Mouse (Mus musculus): ENCODE measurements around the gene Katnal1.
A peak's percentile ranks its signal among the peaks of the same experiment; 100 is the strongest.

Gene Katnal1

DNA sequence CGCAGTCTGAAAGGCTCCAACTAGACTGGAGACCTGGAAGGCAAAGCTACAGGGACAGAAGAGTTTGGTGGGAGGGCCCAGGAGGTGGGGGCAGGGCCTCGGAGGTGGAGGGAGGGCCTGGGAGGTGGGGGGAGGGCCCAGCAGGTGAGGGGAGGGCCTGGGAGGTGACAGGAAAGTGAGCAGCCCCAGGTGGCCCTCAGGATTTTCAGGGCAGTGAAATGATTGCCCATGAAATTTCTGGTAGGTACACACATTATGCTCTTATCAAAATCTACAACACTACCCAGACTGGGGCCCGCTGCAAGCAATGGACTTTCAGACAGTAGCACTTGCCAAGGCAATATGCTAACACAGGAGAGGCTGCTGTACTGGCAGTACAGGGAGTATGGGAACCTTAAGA is 59.5 kb downstream of the Katnal1 start:
- DNase-seq, result no peak

GRCm38 (mm10) chr5:148867766-148868165 is 61.4 kb downstream of the Katnal1 start:
- DNase-seq, result no peak

GRCm38 (mm10) chr5:148867171-148867570 is 61.9 kb downstream of the Katnal1 start:
- no peak for DNase-seq

DNA sequence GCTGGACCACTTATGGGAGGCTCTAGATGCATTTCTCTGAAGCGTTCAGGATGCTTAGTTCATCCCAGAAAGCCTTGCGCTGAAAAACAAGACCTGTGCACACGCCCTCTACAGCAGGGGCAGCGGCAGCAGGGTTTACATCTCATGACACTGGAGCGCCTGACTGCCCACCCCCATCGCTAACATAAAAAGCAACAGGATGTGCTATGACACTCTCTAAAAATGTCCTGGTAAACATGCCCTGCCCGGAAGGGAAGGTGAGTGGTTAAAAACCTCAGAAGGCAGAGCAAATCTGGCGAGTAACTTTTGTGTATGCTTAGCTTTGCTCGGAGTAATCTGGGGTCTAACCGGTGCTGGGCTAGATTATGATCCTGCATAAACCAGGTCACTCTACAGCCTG is 62.5 kb downstream of the Katnal1 start:
- DNase-seq, result no peak

- no peak for DNase-seq
Measured at GRCm38 (mm10) chr5:148863409-148863808, 65.7 kb downstream of the Katnal1 start.

- no peak for DNase-seq
Measured at GRCm38 (mm10) chr5:148862853-148863252, 66.3 kb downstream of the Katnal1 start.

DNA sequence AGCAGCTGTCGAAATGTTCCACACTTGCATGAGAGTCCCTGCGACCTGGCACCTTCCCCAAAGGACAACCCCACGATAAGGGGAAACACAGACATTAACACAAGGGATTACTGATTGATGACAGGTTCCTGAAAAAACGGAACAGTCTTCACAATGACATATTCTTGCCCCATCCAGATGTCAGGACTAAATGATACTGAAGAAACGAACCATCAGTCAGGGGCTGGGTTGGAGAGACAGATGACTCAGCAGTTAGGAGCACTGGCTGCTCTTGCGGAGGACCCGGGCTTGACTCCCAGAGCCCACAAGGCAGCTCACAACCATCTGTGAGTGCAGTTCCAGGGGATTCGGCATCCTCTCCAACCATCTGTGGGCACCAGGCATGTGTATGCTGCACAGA is 67.0 kb downstream of the Katnal1 start:
- DNase-seq, result no peak

- no peak for DNase-seq
Measured at GRCm38 (mm10) chr5:148857522-148857921, 71.6 kb downstream of the Katnal1 start.

- no peak for DNase-seq
Measured at GRCm38 (mm10) chr5:148855047-148855446, 74.1 kb downstream of the Katnal1 start.

DNA sequence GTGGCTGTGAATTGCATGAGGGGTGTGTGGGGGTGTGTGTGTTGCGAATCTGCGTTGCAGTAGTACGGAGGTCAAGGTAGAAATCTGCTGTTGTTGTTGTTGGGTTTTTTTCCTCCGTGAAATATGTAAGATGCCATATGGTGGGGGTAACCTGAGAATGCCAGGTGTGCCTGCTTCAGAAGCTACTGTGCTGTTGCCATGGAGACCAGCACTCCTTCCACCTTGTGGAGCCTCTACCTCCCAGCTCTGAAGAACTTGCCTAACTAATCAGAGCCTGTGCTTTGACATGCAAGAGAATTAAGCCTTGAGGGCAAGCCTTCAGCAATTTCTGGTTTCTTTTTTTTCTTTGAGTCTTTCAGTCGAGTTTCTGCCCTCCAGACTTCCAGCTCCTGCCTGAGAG is 75.0 kb downstream of the Katnal1 start:
- peak; percentile 7 for DNase-seq

GRCm38 (mm10) chr5:148849516-148849915 is 79.6 kb downstream of the Katnal1 start:
- DNase-seq, result no peak

DNA sequence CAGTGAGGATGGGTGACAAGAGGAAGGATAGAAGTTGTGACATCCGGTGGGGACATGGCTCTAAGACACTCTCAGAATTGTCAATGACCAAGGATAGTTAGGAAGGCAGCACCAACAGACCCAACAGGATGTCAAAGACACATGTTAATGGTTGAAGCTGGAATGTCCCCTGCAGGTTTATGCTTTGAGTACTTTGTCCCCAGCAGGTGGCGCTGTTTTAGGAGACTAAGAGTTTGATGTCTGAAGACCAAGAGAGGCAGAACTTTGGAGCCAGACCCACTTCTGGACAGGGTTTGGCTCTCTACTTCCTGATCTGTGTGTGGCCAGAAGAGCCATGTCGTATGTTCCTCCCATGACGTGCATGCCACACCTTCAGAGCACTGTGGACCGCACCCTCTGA is 82.1 kb downstream of the Katnal1 start:
- no peak for DNase-seq

- no peak for DNase-seq
Measured at GRCm38 (mm10) chr5:148837069-148837468, 92.1 kb downstream of the Katnal1 start.

GRCm38 (mm10) chr5:148831596-148832257 is 97.4 kb downstream of the Katnal1 start:
- DNase-seq, result peak; percentile 55

- no peak for DNase-seq
Measured at GRCm38 (mm10) chr5:148831141-148831547, 98.0 kb downstream of the Katnal1 start.

DNA sequence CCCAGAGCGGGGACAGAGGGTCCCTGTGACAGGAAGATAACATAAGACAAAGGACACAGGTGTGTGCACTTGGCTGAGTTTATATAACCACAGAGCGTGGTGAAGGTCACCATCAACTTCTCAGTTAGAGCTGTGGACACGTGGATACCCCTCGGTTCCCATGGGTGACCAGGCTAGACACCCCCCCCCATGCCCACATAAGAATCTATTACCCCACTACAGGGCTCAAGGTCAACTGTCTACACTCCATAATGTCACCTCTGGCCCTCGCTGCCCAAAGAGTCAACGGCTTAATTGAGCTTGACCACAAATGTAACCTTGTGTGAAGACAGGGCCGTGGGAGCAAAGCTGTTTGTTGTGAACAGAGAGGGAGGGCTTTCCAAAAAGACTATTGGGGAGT is 103.4 kb downstream of the Katnal1 start:
- DNase-seq, result no peak

GRCm38 (mm10) chr5:148822772-148823171 is 106.3 kb downstream of the Katnal1 start:
- DNase-seq, result no peak
